Mouse (Mus musculus) layer of hippocampus, postnatal 36 days (tissue): ENCODE data around the gene Pabpn1. TPM values are rescaled to one million over a fixed set of nuclear protein-coding genes. Genes with fewer than 3 reads are reported as not detected.

ENCODE experiments used
- DNase-seq, 2 experiments: peaks; one replicate each; pipeline ENCODE4 v3.0.0; 2022
- total RNA-seq, 2 experiments: library from RNA; stranded (reverse); gene quantifications; 2 replicates each; pipeline ENCODE4 v1.2.3; 2021

Pabpn1 gene
- total RNA-seq, 2 experiments from 2014 or later = 231 to 275 TPM

DNA sequence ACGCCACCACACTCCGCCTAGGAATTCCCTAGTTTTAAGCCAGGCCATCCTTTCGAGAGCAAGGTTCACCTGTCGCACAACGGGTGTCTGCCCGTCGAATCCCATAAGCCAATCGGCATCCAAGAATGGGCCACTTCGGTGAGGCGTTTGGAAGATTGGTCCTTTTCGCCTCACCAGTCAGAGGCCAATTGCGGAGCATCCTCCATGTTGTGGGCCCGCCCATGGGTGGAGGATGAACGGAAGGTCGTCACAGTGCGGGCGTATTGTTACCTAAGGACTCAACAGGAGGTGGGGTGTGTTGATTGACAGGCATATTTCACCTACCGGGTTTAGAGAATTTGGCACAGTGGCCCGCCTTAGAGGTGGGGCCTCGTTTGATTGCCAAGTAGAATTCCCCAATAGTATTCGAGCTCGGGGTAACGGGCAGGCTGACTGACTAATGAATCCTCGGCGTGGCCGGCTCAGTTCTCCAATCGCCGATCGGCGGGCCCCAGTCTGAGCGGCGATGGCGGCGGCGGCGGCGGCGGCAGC is 1.4 kb downstream of the Pabpn1 start:
- peak; percentile 99 for DNase-seq

DNA sequence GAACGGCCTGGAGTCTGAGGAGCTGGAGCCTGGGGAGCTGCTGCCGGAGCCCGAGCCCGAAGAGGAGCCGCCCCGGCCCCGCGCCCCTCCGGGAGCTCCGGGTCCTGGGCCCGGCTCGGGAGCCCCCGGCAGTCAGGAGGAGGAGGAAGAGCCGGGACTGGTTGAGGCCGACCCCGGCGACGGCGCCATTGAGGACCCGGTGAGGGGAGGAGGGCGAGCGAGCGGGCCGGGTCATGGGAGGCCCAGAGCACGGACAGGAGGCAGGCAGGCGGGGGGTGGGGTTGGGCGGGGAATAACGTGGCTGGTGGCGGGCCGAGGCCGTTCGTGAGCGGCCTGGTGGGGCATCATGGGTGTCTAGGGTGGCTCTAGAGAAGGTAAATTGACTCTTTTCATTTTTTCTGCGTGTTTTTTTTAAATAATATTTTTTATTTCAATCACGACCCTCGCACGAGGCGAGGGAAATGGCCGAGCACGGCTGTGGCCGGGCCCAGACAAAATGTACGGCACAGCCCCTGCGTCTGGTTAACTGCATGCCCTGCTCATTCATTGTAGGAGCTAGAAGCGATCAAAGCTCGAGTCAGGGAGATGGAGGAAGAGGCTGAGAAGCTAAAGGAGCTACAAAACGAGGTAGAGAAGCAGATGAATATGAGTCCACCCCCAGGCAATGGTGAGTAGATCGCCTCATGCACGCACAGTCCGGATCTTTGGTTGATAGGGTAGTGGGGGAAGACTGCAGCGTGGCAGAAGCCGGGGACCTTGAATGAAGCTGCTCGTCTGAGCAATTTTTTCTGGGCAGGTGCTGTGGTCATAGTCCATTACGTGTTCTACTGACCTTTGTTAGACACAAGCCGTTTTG is 2.2 kb downstream of the Pabpn1 start:
- DNase-seq = peak; percentile 27 to 34

DNA sequence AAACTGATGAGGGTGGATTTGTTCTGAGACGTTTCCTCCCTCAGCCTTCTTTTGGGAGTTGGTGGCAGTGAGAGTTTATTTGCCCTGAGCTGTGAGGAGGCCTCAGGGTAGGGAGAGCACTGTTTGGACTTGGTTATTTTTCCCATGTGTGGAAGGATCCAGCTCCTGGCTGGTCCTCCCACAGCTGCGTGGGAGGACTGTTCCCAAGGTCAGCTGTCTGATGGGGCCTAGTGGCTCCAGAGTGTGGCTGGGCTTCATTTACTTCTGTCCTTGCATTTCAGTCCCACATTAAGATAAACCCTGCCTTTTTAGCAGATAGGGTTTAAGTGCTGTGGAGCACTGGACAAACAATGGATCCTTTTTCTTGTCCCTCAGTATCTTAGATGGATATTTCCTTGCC is 5.1 kb downstream of the Pabpn1 start:
- DNase-seq = no peak

DNA sequence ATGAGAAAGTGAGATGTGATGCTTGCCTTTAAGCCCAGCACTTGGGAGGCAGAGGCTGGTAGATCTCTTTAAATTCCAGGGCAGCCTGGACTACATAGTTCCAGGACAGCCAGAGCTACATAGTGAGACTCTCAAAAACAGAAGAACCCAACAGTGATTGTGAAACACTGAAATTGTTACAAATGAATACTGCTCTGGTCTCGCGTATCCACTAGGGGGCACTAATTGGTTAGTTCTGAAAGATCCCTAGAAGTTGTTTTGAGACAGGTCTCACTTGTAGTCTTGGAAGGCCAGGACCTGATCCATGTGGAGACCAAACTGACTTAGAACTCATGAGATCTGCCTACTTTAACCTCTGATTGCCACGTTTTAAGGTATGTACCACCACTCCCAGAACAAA is 8.1 kb downstream of the Pabpn1 start:
- DNase-seq = peak; percentile 48 to 64

DNA sequence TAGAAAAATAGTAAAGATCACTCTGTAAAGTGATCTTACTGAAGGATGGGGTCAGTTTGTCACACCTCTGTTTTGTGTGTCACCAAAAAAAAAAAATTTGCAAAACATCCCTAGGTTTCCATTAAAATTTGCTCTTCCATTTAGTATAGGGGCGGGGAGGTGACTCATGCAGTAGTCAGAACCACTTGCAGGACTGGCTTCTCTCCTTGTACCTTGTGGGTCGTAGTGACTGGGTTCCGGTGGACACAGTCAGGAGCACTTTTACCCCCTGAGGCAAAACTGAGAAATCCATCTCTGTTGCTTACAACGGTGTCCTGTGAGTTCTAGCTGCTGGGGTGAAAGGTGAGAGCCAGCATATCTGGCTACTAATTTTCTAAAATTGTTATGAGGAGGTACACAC is 11.3 kb downstream of the Pabpn1 start:
- no peak for DNase-seq

DNA sequence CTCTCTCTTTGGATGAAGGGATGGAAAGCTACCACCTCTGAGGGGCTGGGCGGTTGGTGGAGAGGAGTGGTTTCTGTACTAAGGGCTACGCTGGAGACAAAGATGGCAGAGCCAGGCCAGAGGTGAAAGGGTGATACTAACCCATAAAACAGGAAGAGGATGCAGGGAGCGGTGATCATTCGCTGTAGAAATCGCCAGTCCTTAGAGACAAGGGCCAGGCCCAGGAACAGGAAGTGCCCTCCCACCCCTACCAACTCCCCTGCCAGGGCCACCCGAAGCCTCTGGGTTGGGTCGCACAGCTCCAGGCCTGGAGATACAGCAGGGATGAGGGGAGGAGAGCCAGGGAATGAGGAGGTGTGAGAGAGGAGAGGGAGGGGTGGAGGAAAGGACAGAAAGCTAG is 16.4 kb downstream of the Pabpn1 start:
- no peak for DNase-seq

DNA sequence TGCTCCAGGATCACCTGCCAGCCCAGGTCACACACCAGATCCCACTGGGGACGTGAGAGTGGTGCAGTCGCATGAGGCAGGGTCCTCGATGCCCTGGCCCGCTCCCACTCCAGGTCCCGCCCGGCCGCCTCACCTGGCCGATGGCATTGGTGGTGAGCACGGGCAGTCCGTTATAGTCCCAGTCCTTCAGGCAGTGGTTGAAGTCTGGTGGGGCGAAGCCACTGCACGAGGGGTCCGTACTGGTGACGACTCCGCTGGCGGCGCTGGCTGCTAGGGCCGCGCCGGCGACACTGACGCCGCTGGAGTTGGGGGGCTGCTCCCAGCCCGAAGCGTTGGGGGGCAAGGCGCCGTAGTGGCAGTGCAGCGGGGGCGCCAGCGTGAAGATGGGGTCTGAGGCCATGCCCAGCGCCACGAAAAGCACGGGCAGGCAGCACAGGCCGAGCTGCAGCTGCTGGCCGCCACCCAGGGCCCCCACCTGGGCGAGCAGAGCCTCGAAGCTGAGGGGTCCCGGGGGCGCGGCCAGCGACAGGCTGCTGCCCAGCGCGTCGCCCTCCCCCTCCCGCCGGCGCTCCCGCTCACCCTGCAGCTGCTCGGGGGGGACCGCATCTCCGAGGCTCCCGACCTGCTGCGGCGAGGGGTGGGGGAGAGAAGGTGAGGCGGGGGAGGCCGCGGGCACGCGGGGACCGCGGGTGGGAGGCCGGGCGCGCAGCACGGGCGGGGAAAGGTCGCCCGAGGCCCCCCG is 20.0 kb downstream of the Pabpn1 start:
- DNase-seq = no peak

DNA sequence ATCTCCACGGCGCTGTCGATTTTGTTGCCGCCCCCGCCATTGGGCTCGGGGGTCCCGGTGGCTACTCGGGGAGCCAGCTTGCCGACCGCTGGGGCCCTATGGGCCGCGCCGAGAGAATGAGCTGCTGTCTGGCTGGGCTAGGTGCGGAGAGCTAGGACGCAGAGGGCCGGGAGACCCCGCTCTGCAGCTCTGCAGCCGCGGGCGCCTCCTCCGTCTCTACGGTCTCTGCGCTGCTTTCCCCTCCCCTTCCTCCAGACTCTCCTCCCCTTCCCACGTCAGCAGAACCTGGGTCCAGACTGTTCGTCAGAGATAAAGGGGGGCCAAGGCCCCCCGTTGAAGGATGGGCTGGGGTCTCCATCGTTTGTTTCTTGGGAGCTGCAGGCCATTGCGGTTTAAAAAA is 20.6 kb downstream of the Pabpn1 start, which contains the start of gene Slc22a17:
Slc22a17 (minus strand) TSS at position 247 of the 400 bp plus-strand sequence.
- DNase-seq = peak; percentile 84 to 85

DNA sequence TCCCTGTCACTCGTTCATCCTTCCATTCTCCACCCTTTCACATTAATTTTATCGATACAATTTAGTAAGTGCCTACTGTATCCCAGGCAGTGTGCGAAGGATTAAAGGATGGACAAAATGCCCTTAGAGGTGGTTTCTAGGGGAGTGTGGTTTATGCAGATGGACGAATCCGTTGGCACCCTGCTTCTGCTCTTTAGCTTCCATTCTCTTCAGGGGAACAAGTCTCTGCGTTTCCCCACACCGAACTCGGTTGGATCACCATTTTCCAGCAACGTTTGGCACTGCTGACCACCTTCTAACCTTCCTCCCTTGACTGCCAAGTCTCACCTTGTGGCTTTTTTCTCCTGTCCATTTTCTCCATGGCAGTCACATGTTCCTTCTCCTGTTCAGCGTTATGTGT is 21.0 kb downstream of the Pabpn1 start:
- DNase-seq = no peak

DNA sequence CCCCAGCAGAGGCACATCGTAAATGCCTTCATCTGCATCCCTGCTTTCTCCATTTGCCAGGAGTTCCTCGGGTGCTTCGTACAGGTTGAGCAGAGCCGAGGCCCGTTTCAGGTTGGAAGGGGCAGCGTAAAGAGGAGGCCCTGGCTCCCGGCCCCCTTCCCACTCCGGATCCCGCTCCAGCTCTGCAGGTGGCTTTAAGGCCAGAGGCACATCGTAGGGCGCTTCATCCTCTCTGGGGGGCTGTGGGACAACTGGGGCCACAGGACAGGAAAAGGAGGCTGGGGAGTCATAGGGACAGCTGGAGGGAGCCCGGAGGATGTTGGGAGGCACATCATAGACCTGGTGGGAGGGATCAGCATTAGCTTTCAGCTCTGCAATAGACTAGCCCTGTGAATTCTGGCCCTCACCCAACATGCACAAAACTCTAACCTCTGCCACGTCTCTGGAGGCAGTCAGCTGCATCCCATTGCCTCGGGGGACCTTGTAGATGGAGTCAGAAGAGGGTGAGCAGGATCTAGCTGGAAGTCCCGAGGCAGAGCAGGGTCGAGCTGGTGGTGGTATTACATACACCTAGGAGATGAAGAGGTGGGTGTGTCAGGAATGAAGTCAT is 27.9 kb downstream of the Pabpn1 start:
- no peak for DNase-seq

DNA sequence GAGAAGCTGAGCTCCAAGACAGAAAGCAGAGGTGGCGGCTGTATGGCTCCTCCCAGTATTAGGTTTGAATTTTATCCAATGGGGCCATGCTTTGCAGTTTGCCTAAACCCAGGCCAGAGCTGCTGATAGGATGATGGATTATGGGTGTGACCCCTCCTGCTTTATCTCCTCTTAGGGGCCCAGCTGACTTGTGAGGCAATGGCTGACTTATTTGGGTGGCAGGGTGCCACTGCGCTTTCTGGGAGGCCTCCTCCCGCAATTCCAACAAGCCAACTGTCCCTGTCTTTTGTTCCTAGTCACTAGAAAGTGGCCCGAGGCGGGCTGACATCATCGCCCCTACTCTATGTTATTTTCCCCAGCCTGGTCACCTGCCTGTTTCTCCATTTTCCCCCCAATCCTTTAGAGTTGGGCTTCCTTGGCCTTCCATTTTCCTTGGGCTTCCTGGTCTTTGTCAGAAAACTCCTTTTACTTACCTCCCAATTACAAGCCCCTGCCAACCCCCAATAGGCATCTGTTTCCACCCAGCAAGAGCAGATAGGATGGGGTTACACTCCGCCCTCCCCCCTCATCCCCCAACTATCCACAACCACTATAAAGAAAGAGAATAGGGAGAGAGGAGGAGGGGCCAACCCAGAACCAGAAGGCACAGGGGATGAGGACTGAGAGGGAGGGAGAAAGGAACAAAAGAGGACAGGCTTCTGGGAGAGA is 32.5 kb downstream of the Pabpn1 start:
- DNase-seq = no peak

DNA sequence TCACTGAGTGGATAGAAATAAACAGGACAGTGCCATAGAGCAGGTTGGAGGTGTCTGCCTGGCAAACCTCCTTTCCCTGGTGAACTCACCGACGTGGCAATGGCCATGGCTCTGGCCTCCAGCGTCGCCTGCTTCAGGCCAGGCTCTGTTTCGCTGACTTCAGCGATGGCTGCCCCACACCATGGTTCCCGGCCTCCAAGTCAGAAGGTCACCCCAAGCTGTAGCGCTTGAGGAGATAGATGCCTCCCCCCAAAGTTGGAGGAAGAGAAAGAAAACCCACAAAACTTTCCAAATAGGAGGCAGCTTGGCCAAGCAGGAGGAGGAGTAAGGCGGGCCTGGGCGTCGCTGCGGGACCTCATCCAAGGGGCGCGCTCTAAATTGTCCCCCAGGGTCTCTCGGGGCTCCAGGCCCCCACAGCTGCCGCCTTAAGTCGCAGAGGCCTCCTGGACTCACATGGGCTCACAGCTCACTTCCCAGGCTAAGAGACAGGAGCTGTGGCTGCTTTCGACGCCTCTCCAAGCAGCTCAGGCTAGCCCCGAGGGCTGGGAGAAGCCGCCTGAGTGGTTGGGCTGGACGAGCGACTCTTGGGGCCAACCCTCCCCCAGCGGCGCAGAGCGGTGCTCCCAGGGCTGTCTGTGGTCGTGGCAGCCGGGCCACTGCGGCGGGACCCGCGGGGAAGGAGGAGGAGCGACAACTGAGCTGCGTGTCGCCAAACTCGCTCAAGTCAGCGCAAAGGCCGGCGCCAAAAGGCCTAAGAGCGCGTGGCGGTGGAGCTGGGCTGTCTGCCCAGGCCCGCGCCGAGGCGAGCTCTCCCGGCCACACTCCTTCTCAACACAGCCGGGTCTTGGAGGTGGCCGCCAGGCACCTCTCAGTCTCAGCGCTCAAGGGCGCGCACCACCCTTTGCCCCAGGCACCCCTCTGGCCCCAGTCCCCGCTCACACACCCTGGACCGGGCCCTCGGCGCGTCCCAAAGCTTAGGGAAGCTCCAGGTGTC is 33.3 kb downstream of the Pabpn1 start, which contains the start of gene Efs:
Efs (minus strand) TSS at position 778 of the 994 bp plus-strand sequence.
- peak; percentile 43 to 56 for DNase-seq

DNA sequence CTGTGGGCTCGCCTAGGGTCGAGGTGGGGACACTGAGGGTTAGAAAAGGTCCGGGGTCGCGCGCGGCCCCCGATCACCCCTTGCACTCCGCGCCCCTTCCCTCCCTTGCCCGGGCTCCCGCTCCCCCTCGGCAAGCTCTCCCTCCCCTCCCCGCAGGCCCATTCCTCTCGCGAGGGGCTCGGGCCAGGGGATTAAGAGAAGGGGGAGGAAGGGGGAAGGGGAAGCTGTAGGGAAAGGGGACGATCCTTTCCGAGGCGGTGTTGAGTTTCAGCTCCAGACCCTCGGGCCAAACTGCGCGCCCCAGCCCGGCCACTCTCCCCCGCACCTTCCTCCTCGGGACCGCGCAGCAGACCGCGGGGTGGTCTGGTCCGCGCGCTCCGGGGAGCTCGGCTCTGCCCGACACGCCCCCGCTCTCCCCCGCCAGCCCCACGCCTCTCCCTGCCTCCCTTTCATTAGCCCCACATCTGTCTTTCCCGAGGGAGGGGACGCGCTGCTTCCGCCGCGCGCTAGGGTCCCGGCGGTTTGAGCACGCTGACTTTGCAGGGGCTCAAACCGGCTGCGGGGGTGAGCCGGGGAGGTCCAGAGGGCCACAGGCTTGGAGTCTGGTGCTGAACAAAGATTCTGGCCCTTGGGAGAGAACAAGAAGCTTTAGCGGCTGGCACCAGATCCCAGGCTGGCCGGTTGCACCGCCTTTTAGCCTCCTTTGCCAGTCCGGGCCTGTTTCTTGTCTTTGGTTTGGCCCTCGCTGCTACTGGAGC is 34.3 kb downstream of the Pabpn1 start:
- peak; percentile 36 to 45 for DNase-seq

DNA sequence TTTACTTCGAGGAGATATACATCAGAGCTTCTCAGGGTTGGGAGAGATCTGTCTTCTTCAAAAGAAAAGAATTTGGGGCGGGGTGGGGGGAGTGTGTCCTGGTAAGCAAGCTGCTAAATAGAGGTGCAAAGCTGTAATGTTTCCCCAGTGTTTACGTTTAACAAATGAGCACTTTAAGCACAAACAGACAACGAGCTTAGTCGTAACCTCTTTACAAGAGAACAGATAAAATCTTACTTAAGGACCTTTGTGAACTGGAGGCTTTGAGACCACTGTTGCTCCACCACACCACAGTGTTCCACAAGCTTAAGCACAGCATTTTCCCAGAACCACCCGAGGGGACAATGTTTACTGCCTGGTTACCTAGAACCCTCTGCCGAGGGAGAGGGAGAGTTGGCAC is 35.0 kb downstream of the Pabpn1 start:
- no peak for DNase-seq

DNA sequence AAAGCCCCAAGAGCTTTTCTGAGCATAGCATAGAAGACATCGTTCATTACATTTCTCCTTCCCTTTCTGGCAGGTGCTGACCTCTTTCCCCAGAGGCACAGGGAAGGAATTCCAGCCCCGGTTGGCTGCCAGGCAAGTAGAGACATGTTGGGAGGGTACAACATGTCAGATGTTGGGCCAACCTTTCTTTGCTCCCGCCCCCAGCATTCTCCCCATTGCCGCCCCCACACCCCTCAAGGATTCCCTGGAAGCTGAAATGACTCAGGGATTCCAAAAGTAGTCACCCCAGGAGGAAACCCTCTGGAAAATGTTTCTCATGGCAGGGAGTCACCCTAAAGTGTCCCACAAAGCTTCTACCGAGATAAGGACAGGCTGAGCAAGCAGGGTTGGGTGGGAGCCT is 37.5 kb downstream of the Pabpn1 start:
- no peak for DNase-seq

DNA sequence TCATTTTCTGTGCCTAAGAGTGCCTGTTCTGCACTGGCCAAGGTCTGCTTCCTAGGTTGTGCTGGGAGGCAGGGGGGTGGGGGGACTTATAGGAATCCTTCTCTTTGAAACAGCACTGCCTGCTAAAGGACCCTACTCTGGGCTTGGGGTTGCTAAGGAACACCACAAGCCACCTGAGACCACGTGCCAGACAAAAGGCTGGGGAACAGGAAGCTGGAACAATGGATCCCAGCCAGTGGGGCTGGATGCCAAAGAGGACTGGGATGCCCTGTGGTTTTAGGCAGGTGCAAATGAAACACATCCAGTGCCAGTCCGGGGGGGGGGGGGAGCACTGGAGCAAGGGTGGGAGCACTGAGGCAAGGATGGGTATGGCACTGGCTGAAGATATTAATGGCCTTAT is 38.1 kb downstream of the Pabpn1 start:
- no peak for DNase-seq

DNA sequence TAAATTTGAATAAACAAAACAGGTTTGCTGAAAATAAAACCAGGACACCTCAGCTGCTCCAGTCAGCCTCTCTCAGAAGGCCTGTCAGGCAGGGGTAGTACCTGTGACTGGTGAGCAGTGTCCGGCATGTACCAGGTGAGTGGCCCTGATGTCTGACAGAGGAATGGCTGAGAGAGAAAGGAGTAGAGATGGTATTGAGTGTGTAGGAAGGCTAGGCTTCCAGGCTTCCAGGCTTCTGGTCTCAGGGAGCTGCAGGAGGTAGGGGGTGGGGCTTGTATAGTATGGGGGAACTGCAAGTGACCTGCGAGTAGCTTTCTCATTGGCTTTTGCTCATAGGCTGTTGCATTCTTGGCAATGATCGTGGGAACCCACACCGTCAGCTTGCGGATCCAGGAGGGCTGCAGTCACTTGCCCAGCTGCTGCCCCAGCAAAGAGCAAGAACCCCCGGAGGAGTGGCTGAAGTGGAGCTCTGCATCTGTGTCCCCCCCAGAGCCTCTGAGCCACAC is 40.4 kb downstream of the Pabpn1 start, which contains the start of gene Il25:
Il25 (plus strand) TSS at position 51 of the 506 bp plus-strand sequence.
- no peak for DNase-seq

DNA sequence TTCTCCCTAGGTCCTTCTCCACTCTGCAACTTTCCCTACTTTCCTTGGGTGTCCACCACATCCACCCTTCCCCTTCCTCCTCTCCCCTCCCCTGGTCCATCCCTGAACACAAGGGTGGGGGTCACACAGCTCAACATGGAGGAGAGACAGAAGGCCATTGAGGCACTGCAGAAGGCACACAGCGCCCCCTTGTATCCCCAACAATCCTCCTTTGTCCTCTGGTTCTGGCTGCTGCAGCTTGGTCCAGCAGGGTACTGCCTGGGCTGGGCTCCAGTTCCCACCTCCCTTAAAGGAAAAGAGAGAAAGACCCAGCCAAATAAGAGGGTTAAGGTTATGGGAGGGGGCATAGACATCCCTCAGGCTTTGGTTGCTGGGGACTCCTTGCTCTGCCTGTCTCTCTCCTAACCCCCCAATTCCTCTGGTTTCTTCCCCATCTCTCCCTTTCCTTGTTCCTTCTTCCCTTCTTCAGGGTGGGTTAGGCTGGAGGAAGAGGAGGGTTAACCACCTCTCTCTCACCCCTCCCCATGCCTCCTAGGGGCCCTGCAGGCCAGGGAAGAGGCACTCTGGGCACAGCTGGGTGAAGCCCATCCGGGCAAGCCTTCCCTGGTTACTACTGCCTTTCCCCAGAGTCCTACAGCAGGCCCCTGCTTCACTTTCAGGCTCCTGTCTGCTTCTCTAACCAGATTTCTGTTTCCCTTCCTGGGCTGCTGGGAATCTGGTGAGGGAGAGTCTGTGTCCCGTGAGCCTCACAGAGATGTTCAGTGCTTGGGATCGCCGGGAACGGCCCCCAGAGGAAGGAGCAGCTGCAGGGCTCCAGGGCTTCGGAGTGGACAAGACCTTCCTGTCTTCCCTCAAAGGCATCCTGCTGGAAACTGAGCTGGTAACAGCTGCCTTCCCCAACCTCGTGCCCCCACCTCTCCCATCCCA is 43.9 kb downstream of the Pabpn1 start, which contains the start of gene Cmtm5:
Cmtm5 (plus strand) TSS at position 358 of the 927 bp plus-strand sequence.
- peak; percentile 69 to 74 for DNase-seq

DNA sequence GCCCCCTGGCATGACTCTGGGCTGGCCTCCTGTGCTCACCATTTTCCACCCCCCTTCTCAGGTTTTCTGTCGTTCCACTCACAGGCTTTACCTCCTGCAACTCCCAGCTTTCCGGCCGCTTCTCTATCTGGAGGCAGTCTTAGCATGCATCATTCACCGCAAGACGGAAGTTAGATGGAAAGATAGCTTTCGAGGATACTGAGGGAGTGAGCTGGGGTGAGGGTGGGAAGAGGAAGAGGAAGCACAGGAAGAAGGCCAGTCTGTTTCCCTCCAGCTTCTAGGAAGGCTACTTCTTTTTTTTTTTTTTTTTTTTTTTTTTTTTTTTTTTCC is 44.5 kb downstream of the Pabpn1 start:
- no peak for DNase-seq
